Mouse (Mus musculus) gastrocnemius, postnatal 25 days (tissue): ENCODE data around the gene RPS10-NUDT3. TPM values are rescaled to one million over a fixed set of nuclear protein-coding genes. Genes with fewer than 3 reads are reported as not detected.

Experiments used
- DNase-seq: peaks from one replicate; pipeline ENCODE4 v3.0.0; 2022
- long read RNA-seq, 2 experiments: library from polyadenylated mRNA; stranded (forward); transcript quantifications; one replicate each; pipeline ENCODE4 v2.0.0; 2021
- total RNA-seq, 2 experiments: library from RNA; stranded (reverse); gene quantifications; 1 replicate in 1 of 2; 2 replicates in 1 of 2; pipeline ENCODE4 v1.2.3; 2021

RPS10-NUDT3 gene
- not detected for total RNA-seq
- long read RNA-seq, experiment 1, result 0 reads
- long read RNA-seq, experiment 2, result 0 reads

GRCm38 (mm10) chr17:27634871-27635574, at the start of gene RPS10-NUDT3:
RPS10-NUDT3 (minus strand) TSS chr17:27635222.
- peak; percentile 86 for DNase-seq

GRCm38 (mm10) chr17:27678924-27679813, 44.1 kb upstream of the RPS10-NUDT3 start:
- DNase-seq, result no peak

- no peak for DNase-seq
Measured at GRCm38 (mm10) chr17:27677756-27678155, 42.7 kb upstream of the RPS10-NUDT3 start.

GRCm38 (mm10) chr17:27676270-27676669, 41.2 kb upstream of the RPS10-NUDT3 start:
- no peak for DNase-seq

- DNase-seq, result no peak
Measured at GRCm38 (mm10) chr17:27675453-27675852, 40.4 kb upstream of the RPS10-NUDT3 start.

- DNase-seq, result no peak
Measured at GRCm38 (mm10) chr17:27673945-27674344, 38.9 kb upstream of the RPS10-NUDT3 start.

- no peak for DNase-seq
Measured at GRCm38 (mm10) chr17:27671720-27672119, 36.7 kb upstream of the RPS10-NUDT3 start.

GRCm38 (mm10) chr17:27658767-27659166, 23.7 kb upstream of the RPS10-NUDT3 start:
- DNase-seq, result no peak

GRCm38 (mm10) chr17:27657123-27657522, 22.1 kb upstream of the RPS10-NUDT3 start:
- no peak for DNase-seq

- DNase-seq, result no peak
Measured at GRCm38 (mm10) chr17:27656414-27656813, 21.4 kb upstream of the RPS10-NUDT3 start.

- DNase-seq, result no peak
Measured at GRCm38 (mm10) chr17:27656011-27656399, 21.0 kb upstream of the RPS10-NUDT3 start.

- DNase-seq, result peak; percentile 35
Measured at GRCm38 (mm10) chr17:27655089-27656010, 20.3 kb upstream of the RPS10-NUDT3 start, which contains the start of gene Pacsin1. Pacsin1 (plus strand) TSS chr17:27655509.

GRCm38 (mm10) chr17:27653253-27653959, 18.4 kb upstream of the RPS10-NUDT3 start:
- DNase-seq, result no peak

- DNase-seq, result no peak
Measured at GRCm38 (mm10) chr17:27652046-27652790, 17.2 kb upstream of the RPS10-NUDT3 start.

GRCm38 (mm10) chr17:27650586-27650985, 15.6 kb upstream of the RPS10-NUDT3 start:
- DNase-seq, result no peak

GRCm38 (mm10) chr17:27650160-27650559, 15.1 kb upstream of the RPS10-NUDT3 start:
- peak; percentile 32 for DNase-seq

GRCm38 (mm10) chr17:27645807-27646206, 10.8 kb upstream of the RPS10-NUDT3 start:
- DNase-seq, result no peak

- DNase-seq, result no peak
Measured at GRCm38 (mm10) chr17:27644572-27644971, 9.6 kb upstream of the RPS10-NUDT3 start.

- DNase-seq, result no peak
Measured at GRCm38 (mm10) chr17:27643756-27644155, 8.7 kb upstream of the RPS10-NUDT3 start.

- DNase-seq, result no peak
Measured at GRCm38 (mm10) chr17:27643101-27643500, 8.1 kb upstream of the RPS10-NUDT3 start.
